Mouse (Mus musculus) CH12.LX (cell line): Measurements from ENCODE around the gene Snapc1. TPM values are rescaled to one million over a fixed set of nuclear protein-coding genes. Genes with fewer than 3 reads are reported as not detected.

Source experiments
- DNase-seq: peaks from one replicate; pipeline ENCODE4 v3.0.0-alpha.2; 2013; ENCODE audit errors: extremely low read depth
- H3K27ac ChIP-seq: 2 replicates; pipeline ENCODE4 v1.5.1; 2012; ENCODE audit warnings: low read depth, mild to moderate bottlenecking, control low read depth, moderate library complexity; ENCODE audit not compliant: insufficient read depth
- H3K27me3 ChIP-seq: replicated peaks from 2 replicates; pipeline ENCODE3; 2012; ENCODE audit warnings: inconsistent platforms
- H3K36me3 ChIP-seq, 2 experiments: replicated peaks in 1 of 2; 2 replicates each; pipeline versions ENCODE3 to v1.6.1; 2012; ENCODE audit warnings: inconsistent platforms in 1 of 2, low read length in 1 of 2, mild to moderate bottlenecking in 1 of 2, mixed read lengths in 1 of 2, moderate library complexity in 1 of 2; ENCODE audit not compliant: control insufficient read depth in 1 of 2, insufficient read depth in 1 of 2
- H3K4me1 ChIP-seq, 2 experiments: 2 replicates each; pipeline ENCODE4 v1.6.1; 2012; ENCODE audit warnings: inconsistent platforms in 1 of 2, moderate library complexity in 1 of 2; ENCODE audit not compliant: insufficient read depth in 2 of 2, control insufficient read depth in 1 of 2
- H3K4me2 ChIP-seq: 2 replicates; pipeline ENCODE4 v1.6.1; 2012; ENCODE audit warnings: low read depth, mild to moderate bottlenecking, control low read depth; ENCODE audit not compliant: poor library complexity, insufficient read depth, severe bottlenecking
- H3K4me3 ChIP-seq, 3 experiments: fragments of 150-350 bp in 1 of 3; sonication (generic) in 1 of 3; replicated peaks in 1 of 3; 2 replicates each; pipeline versions ENCODE3 to v1.5.1; 2011 to 2012; ENCODE audit warnings: low read depth in 2 of 3, low read length in 2 of 3, mild to moderate bottlenecking in 2 of 3, moderate library complexity in 2 of 3, control low read depth in 1 of 3, improper control_type of control experiment in 1 of 3, inconsistent platforms in 1 of 3, mixed read lengths in 1 of 3; ENCODE audit not compliant: poor library complexity in 1 of 3
- H3K79me2 ChIP-seq: replicated peaks from 2 replicates; pipeline ENCODE4 v1.6.1; 2012; ENCODE audit warnings: mild to moderate bottlenecking, moderate library complexity; ENCODE audit not compliant: control insufficient read depth, poor library complexity, insufficient read depth, severe bottlenecking; ENCODE audit errors: extremely low read depth
- H3K9ac ChIP-seq: 2 replicates; pipeline ENCODE4 v1.6.1; 2012; ENCODE audit warnings: low read depth, mild to moderate bottlenecking, control low read depth, moderate library complexity; ENCODE audit not compliant: insufficient read depth
- H3K9me3 ChIP-seq: replicated peaks from 2 replicates; pipeline ENCODE3; 2012; ENCODE audit warnings: low read length, inconsistent platforms, mixed read lengths
- BHLHE40 ChIP-seq: IDR thresholded peaks from 2 replicates; pipeline ENCODE4 v1.6.1; 2011; ENCODE audit warnings: mild to moderate bottlenecking, low read depth, low read length, improper control_type of control experiment
- CHD2 ChIP-seq: IDR thresholded peaks from 2 replicates; pipeline ENCODE4 v1.6.1; 2011; ENCODE audit warnings: low read length, improper control_type of control experiment
- CTCF ChIP-seq, 2 experiments: IDR thresholded peaks in 1 of 2; conservative IDR thresholded peaks in 1 of 2; 2 replicates each; pipeline ENCODE4 v1.5.1; 2011 to 2012; ENCODE audit warnings: low read depth in 2 of 2, low read length in 2 of 2, improper control_type of control experiment in 1 of 2, inconsistent platforms in 1 of 2, mild to moderate bottlenecking in 1 of 2, moderate library complexity in 1 of 2
- ELF1 ChIP-seq: IDR thresholded peaks from 2 replicates; pipeline ENCODE4 v1.6.1; 2014; ENCODE audit warnings: low read depth, mild to moderate bottlenecking, inconsistent platforms, low read length, improper control_type of control experiment
- EP300 ChIP-seq: IDR thresholded peaks from 2 replicates; pipeline ENCODE4 v1.6.1; 2011; ENCODE audit warnings: low read length, improper control_type of control experiment
- ETS1 ChIP-seq: conservative IDR thresholded peaks from 2 replicates; pipeline ENCODE4 v1.6.1; 2012; ENCODE audit warnings: low read depth, mild to moderate bottlenecking, inconsistent platforms, low read length, improper control_type of control experiment, moderate library complexity
- GABPA ChIP-seq: IDR thresholded peaks from 2 replicates; pipeline ENCODE4 v1.6.1; 2012; ENCODE audit warnings: low read depth, low read length, improper control_type of control experiment, inconsistent platforms; ENCODE audit not compliant: insufficient replicate concordance
- IRF4 ChIP-seq: IDR thresholded peaks from 2 replicates; pipeline ENCODE4 v1.6.1; 2014; ENCODE audit warnings: low read depth, mild to moderate bottlenecking, inconsistent platforms, low read length, improper control_type of control experiment
- JUND ChIP-seq: conservative IDR thresholded peaks from 2 replicates; pipeline ENCODE4 v1.6.1; 2011; ENCODE audit warnings: low read depth, low read length, improper control_type of control experiment
- KAT2A ChIP-seq: IDR thresholded peaks from 2 replicates; pipeline ENCODE4 v1.6.1; 2012; ENCODE audit warnings: low read length, improper control_type of control experiment, inconsistent platforms; ENCODE audit not compliant: insufficient replicate concordance
- MAFK ChIP-seq: IDR thresholded peaks from 2 replicates; pipeline ENCODE4 v1.6.1; 2011; ENCODE audit warnings: low read length, improper control_type of control experiment; ENCODE audit not compliant: insufficient replicate concordance
- MAZ ChIP-seq: IDR thresholded peaks from 2 replicates; pipeline ENCODE4 v1.6.1; 2012; ENCODE audit warnings: low read depth, mild to moderate bottlenecking, inconsistent platforms, low read length, improper control_type of control experiment, moderate library complexity
- MEF2A ChIP-seq: IDR thresholded peaks from 2 replicates; pipeline ENCODE4 v1.6.1; 2014; ENCODE audit warnings: low read depth, mild to moderate bottlenecking, inconsistent platforms, low read length, improper control_type of control experiment, borderline replicate concordance
- NELFE ChIP-seq: IDR thresholded peaks from 2 replicates; pipeline ENCODE4 v1.6.1; 2011; ENCODE audit warnings: low read depth, low read length, improper control_type of control experiment
- PAX5 ChIP-seq: IDR thresholded peaks from 2 replicates; pipeline ENCODE4 v1.6.1; 2012; ENCODE audit warnings: low read length, inconsistent platforms, mixed read lengths
- POLR2AphosphoS2 ChIP-seq: IDR thresholded peaks from 2 replicates; pipeline ENCODE4 v1.6.1; 2011; ENCODE audit warnings: low read depth, low read length, improper control_type of control experiment
- RAD21 ChIP-seq: IDR thresholded peaks from 2 replicates; pipeline ENCODE4 v1.6.1; 2011; ENCODE audit warnings: low read depth, mild to moderate bottlenecking, low read length, improper control_type of control experiment, moderate library complexity
- RCOR1 ChIP-seq: conservative IDR thresholded peaks from 2 replicates; pipeline ENCODE4 v1.6.1; 2012; ENCODE audit warnings: low read depth, mild to moderate bottlenecking, inconsistent platforms, low read length, improper control_type of control experiment
- SMC3 ChIP-seq: IDR thresholded peaks from 2 replicates; pipeline ENCODE4 v1.6.1; 2011; ENCODE audit warnings: low read depth, low read length, improper control_type of control experiment
- TBP ChIP-seq: conservative IDR thresholded peaks from 2 replicates; pipeline ENCODE4 v1.6.1; 2011; ENCODE audit warnings: low read depth, low read length, improper control_type of control experiment
- TCF12 ChIP-seq: IDR thresholded peaks from 2 replicates; pipeline ENCODE4 v1.6.1; 2014; ENCODE audit warnings: low read depth, mild to moderate bottlenecking, inconsistent platforms, low read length, improper control_type of control experiment
- USF1 ChIP-seq: IDR thresholded peaks from 2 replicates; pipeline ENCODE4 v1.6.1; 2014; ENCODE audit warnings: low read depth, mild to moderate bottlenecking, inconsistent platforms, low read length, improper control_type of control experiment
- USF2 ChIP-seq: conservative IDR thresholded peaks from 2 replicates; pipeline ENCODE4 v1.6.1; 2011; ENCODE audit warnings: low read depth, low read length, improper control_type of control experiment
- ZC3H11A ChIP-seq: IDR thresholded peaks from 2 replicates; pipeline ENCODE4 v1.6.1; 2012; ENCODE audit warnings: low read depth, mild to moderate bottlenecking, inconsistent platforms, low read length, improper control_type of control experiment
- ZKSCAN1 ChIP-seq: IDR thresholded peaks from 2 replicates; pipeline ENCODE4 v1.6.1; 2012; ENCODE audit warnings: low read depth, inconsistent platforms, low read length, improper control_type of control experiment, borderline replicate concordance
- ZNF384 ChIP-seq: IDR thresholded peaks from 2 replicates; pipeline ENCODE4 v1.6.1; 2012; ENCODE audit warnings: low read depth, low read length, improper control_type of control experiment, inconsistent platforms
- dilution Hi-C: fragments of 300-500 bp; cut with MboI; formaldehyde crosslinking; loops from 2 replicates; pipeline ENCODE4 v1.14.3; 2020; ENCODE audit warnings: low sequenced_read_pairs; ENCODE audit not compliant: extremely low pct_unique_long_range_greater_than_20kb, extremely low pct_ligation_motif_present
- in situ Hi-C: fragments of 300-500 bp; cut with MboI; formaldehyde crosslinking; loops from 3 replicates; pipeline ENCODE4 v1.14.3; 2019; ENCODE audit warnings: low sequenced_read_pairs, low pct_ligation_motif_present, low pct_unique_long_range_greater_than_20kb, mixed read lengths
- polyA plus RNA-seq: library from polyadenylated mRNA; unstranded; fragments of >175 nt; gene quantifications from 2 replicates; pipeline ENCODE4 v1.2.1, GENCODE M21; 2012; ENCODE audit warnings: low read depth; ENCODE audit not compliant: insufficient read length
- total RNA-seq, 2 experiments: library from RNA; depleted of rRNA; stranded (reverse); fragments of 300-350 nt in 1 of 2; fragments of >200 nt in 1 of 2; gene quantifications; 2 replicates each; pipeline ENCODE4 v1.2.3; 2012 to 2014

Gene Snapc1
- total and polyA plus RNA-seq, 3 experiments = 7.7 to 24.0 (median 9.7) TPM

GRCm38 (mm10) chr12:74015491-74015890 is 51.2 kb downstream of the Snapc1 start:
- in situ Hi-C loops = loop anchor here (25.0 kb wide), 2 partner anchors 272 to 453 kb away; no protein-coding TSS in a partner anchor
- dilution Hi-C loops = no loop called here
- Histone ChIP-seq H3K27ac (no peak overlapping the region), H3K36me3 (no peaks in the 10 kb centered on the region), H3K9ac (no peak overlapping the region), H3K4me1 (peaks cover 6 to 16% of the 10 kb centered on the region in 2 experiments; a peak in 3 of 4 replicates)
- DNase-seq = peak; percentile 52
- TF ChIP-seq ELF1 (no peak), KAT2A (0 out of 2 replicates have a peak, but pooled peaks have one; percentile 12), SMC3 (no peak), JUND (no peak), USF2 (no peak), MEF2A (no peak), ZNF384 (no peak), BHLHE40 (peak; percentile 34; the same call in 1 of the 2 replicates), CHD2 (no peak), PAX5 (no peak), USF1 (no peak), TCF12 (peak; percentile 27; the same call in 1 of the 2 replicates), RAD21 (no peak), ZKSCAN1 (no peak), ETS1 (no peak), TBP (no peak), EP300 (peak; percentile 52; the same call in 1 of the 2 replicates), CTCF (conservative IDR thresholded peaks at IDR 0.05 in 1 of 2, IDR thresholded peaks at IDR 0.05 in 1 of 2; ENCODE audit: low read depth in 2 of 2, low read length in 2 of 2) (no peak), RCOR1 (no peak), NELFE (no peak), ZC3H11A (no peak), MAZ (no peak), MAFK (peak; percentile 55; the same call in 1 of the 2 replicates), GABPA (no peak), POLR2AphosphoS2 (no peak), IRF4 (no peak)
- TF ChIP-seq, all 38 proteins: peak for 5
- no peaks in the 10 kb centered on the region for H3K79me2 ChIP-seq
- H3K27me3 ChIP-seq = peaks cover 2% of the 10 kb centered on the region
- no peak overlapping the region for H3K4me3 ChIP-seq
- H3K9me3 ChIP-seq = no peaks in the 10 kb centered on the region
- no peak overlapping the region for H3K4me2 ChIP-seq
